Mouse (Mus musculus) macrophage (primary cell): ENCODE measurements around the gene AC153137.1. TPM values are rescaled to one million over a fixed set of nuclear protein-coding genes. Genes with fewer than 3 reads are reported as not detected.
"Not testable (repeated sequence)": the region's sequence is repeated elsewhere in the genome, so short reads cannot be mapped to it uniquely, and the experiment has no call there.

Experiments used
- H3K27ac ChIP-seq: fragments of 350-480 bp; formaldehyde crosslinking; 2 replicates; pipeline ENCODE4 v1.9.0; 2021
- H3K36me3 ChIP-seq: fragments of 350-480 bp; formaldehyde crosslinking; 2 replicates; pipeline ENCODE4 v1.9.0; 2021; ENCODE audit errors: inconsistent target
- H3K4me3 ChIP-seq: fragments of 350-480 bp; formaldehyde crosslinking; 2 replicates; pipeline ENCODE4 v1.9.0; 2021; ENCODE audit errors: inconsistent target
- H3K79me2 ChIP-seq: fragments of 350-480 bp; formaldehyde crosslinking; 2 replicates; pipeline ENCODE4 v1.9.0; 2021; ENCODE audit errors: inconsistent target
- WGBS: methylation state at CpG from one replicate; pipeline ENCODE4 v1.1.7; 2026; ENCODE audit warnings: inconsistent platforms; ENCODE audit not compliant: missing documents; 5-methylcytosine and 5-hydroxymethylcytosine counted together
- polyA plus RNA-seq: library from polyadenylated mRNA; stranded (reverse); fragments of 250-400 nt; gene quantifications from 3 replicates; pipeline ENCODE4 v1.2.4, GENCODE M21; 2018; ENCODE audit warnings: inconsistent platforms
- total RNA-seq, 78 experiments: library from RNA; depleted of rRNA; stranded (reverse); fragments of 250-400 nt; gene quantifications; 1 replicate in 9 of 78; 2 replicates in 24 of 78; 3 replicates in 43 of 78; 4 replicates in 2 of 78; pipeline ENCODE4 v1.2.4; 2018; ENCODE audit warnings: inconsistent platforms in 56 of 78

Gene AC153137.1
- not detected for total RNA-seq (2018; cell fraction: chromatin; rRNA removed)
- not detected for total RNA-seq (2018; cell fraction: cytosol; rRNA removed)
- not detected for total RNA-seq (2018; cell fraction: nucleus; rRNA removed)
- not detected in 3 replicates for polyA plus RNA-seq

DNA sequence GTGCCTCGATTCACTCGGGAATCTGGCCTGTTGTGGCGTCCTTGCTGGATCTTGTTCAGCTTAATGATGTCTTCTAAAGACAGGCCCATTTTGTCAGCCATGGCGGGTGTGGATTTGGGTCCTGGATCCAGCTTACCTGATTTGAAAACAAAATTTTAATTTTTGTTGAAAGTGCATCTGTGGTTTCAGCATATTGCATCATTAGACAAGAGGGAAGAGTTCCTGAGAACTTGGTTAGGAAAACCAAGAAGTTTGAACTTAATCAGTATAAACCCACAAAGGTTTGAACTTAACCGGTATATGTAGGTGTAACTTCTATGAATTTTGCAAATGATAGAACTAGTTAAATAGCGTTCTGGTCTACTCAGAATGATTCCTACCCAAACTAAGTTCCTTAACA is at the start of gene AC153137.1:
AC153137.1 (minus strand) TSS at position 101 of the 400 bp plus-strand sequence.
- H3K79me2 ChIP-seq, H3K4me3 ChIP-seq, H3K27ac ChIP-seq, H3K36me3 ChIP-seq: not testable (repeated sequence)
- WGBS: 92% methylated on average over 5 of the region's 6 CpGs

DNA sequence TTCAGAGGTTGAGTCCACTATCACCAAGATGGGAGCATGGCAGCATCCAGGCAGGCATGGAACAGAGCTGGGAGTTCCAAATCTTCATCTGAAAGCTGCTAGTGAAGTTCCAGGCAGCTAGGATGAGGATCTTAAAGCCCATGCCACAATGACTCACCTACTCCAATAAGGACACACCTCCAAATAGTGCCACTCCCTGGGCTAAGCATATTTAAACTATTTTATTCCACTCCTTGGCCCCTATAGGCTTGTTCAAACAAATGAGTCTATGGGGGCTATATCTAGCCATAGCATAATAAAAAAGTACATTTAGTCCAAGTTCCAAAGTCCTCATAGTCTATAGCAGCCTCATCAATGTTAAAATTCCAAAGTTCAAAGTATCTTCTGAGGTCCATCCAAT is 45.4 kb upstream of the AC153137.1 start:
- Histone ChIP-seq H3K36me3 (no peaks in the 10 kb centered on the region), H3K27ac (no peak overlapping the region), H3K79me2 (no peaks in the 10 kb centered on the region), H3K4me3 (no peak overlapping the region)

DNA sequence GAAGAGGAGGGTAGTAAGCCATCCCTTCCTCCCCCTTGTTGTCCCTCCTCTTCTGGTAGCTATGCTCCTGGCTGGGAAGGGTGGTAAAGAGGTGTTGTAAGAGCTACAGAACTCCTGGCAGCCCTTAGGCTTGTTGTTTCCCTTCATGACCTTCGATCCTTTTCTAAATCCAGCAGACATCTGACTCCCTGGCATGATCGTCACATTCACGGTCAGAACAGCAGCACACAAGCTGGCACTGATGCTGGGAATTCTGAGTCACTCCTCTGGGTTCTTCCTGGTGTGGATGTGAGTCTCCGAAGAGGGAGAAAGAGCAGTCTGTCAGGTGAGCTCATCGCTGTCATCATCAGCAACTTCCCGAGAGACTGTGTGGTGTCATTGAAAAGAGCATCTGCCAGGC is 41.5 kb upstream of the AC153137.1 start:
- WGBS: 91% methylated on average over 6 of the region's 6 CpGs
- Histone ChIP-seq H3K36me3 (no peaks in the 10 kb centered on the region), H3K4me3 (no peak overlapping the region), H3K79me2 (no peaks in the 10 kb centered on the region), H3K27ac (no peak overlapping the region)

DNA sequence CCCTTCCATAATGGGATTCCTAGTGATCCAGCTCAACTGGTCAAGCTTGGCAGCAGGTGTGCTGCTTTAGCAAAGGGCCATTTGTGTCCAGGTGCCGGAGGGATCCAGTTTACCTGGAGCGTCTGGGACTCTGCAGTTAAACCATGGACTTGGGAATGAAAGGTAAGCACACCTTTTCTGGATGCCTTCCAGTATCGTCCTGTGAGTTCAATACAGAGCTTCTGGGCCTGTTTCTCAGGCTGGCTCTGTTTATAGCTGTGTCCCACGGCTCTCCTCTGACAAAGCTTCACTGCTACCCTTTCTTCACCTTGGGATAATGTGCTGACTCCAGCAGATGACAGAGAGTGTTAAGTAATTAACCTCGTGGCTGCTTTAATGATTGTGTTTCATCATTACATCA is 39.6 kb upstream of the AC153137.1 start:
- no peaks in the 10 kb centered on the region for H3K79me2 ChIP-seq
- no peaks in the 10 kb centered on the region for H3K36me3 ChIP-seq
- H3K27ac ChIP-seq: no peak overlapping the region
- H3K4me3 ChIP-seq: no peak overlapping the region
- 88% methylated on average over 5 of the region's 5 CpGs for WGBS

DNA sequence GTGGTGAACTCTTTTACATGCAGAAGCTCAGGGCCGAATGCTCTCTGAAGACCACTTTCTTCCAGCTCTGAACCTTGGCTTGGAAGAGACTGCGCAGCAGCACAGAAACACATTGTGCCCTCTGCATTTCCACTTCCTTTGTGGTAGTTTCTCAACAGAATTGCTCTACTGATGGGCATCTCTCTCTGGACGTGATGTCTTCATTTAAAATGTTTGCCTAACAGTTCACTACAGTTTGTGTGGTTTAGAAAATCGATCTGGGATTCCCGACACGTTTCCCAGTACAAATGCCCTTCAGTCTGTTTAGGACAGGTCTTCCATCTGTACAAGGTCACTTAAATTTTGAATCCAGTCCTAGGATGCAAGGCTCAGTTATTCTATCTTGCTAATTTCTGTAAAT is 38.3 kb upstream of the AC153137.1 start:
- 84% methylated on average over 6 of the region's 6 CpGs for WGBS
- H3K79me2 ChIP-seq: no peaks in the 10 kb centered on the region
- no peak overlapping the region for H3K4me3 ChIP-seq
- no peak overlapping the region for H3K27ac ChIP-seq
- H3K36me3 ChIP-seq: no peaks in the 10 kb centered on the region

DNA sequence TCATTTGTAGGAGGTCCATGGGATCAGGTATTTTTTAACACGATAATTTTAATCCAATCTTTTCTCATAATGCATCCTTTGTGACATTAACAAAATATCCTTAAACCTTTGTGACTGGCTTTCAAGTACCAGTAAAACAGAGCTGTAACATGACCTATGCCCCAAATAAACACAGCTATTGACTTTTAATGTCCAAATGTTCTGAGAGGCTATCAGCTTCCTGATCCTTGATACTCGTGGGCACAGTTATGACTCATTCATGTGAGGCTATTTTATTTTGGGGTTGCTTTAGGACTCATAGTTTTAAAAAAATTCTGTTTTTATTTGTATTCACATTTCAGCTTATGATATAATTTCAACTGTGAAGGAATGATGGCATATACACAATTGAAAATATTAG is 37.5 kb upstream of the AC153137.1 start:
- Histone ChIP-seq H3K36me3 (no peaks in the 10 kb centered on the region), H3K27ac (no peak overlapping the region), H3K4me3 (no peak overlapping the region), H3K79me2 (no peaks in the 10 kb centered on the region)
- 72% methylated on average over 2 of the region's 2 CpGs for WGBS

DNA sequence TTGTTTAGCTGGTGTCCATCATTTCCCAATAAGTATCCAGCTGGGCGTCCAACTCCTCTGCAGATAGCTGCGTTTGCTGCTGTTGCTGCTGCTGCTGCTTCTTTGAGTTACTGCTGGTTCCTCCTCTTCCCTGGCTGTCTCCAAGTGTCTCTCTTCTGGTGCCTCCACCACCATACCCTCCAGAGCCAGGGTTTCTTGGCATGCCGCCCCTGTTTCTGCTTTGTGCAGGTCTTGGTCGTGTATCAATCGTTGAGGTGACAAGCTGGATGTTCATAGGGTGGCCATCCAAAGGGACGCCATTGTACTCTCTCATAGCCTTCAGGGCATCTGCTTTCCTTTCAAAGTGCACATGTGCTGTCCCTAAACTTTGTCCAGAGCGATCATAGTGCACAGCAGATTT is 529 bp downstream of the AC153137.1 start:
- H3K27ac ChIP-seq, H3K36me3 ChIP-seq, H3K79me2 ChIP-seq, H3K4me3 ChIP-seq: not testable (repeated sequence)
- 89% methylated on average over 5 of the region's 7 CpGs for WGBS

DNA sequence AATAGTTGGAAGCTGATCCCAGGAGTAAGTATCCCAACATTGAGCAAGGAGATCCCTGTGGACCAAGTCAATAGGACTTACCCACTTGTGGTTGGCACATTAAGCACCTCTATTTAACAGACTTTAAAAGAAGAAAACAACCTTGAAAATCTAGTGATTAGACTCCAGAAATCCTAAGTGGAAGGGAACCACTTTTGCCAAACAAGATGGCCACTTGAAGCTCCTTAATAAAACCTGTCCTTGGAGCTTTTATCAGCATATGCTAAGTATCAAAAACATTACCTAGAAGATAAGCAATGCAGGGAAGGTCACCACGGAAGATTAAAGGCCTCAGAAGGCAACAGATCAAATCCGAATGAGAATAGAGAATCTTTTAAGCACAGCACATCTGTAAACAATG is 26.0 kb downstream of the AC153137.1 start:
- 100% methylated on average over 2 of the region's 2 CpGs for WGBS
- peaks cover 21% of the 10 kb centered on the region for H3K79me2 ChIP-seq
- no peak overlapping the region for H3K27ac ChIP-seq

DNA sequence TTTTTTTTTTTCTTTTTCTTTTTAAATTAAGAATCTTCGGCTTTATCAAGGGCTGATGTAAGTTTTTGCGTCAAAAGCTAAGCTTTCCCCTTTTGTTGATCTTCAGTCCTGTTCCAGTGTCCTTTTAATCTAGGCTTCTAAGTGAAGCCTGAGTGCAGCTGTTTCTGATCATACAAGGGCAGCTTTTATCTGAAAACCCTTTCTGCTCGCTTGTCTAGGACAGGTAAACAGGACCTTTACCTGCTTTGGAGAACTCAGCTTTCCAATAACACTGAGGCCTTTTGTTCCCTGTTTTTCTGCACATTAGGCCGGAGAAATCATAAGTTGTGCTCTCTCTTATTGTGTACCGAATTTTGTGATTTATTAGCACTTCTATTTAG is 27.3 kb downstream of the AC153137.1 start:
- H3K36me3 ChIP-seq: peaks cover 3% of the 10 kb centered on the region; the same call in 1 of the 2 replicates
- WGBS: 19% methylated on average over 5 of the region's 5 CpGs
- H3K79me2 ChIP-seq: peaks cover 32% of the 10 kb centered on the region
- peak overlapping the region; percentile 30 for H3K4me3 ChIP-seq
- peak overlapping the region; percentile 79 for H3K27ac ChIP-seq

More for the DNA sequence above, 26.0 kb downstream of the AC153137.1 start:
- H3K36me3 ChIP-seq: no peaks in the 10 kb centered on the region
- H3K4me3 ChIP-seq: no peak overlapping the region

DNA sequence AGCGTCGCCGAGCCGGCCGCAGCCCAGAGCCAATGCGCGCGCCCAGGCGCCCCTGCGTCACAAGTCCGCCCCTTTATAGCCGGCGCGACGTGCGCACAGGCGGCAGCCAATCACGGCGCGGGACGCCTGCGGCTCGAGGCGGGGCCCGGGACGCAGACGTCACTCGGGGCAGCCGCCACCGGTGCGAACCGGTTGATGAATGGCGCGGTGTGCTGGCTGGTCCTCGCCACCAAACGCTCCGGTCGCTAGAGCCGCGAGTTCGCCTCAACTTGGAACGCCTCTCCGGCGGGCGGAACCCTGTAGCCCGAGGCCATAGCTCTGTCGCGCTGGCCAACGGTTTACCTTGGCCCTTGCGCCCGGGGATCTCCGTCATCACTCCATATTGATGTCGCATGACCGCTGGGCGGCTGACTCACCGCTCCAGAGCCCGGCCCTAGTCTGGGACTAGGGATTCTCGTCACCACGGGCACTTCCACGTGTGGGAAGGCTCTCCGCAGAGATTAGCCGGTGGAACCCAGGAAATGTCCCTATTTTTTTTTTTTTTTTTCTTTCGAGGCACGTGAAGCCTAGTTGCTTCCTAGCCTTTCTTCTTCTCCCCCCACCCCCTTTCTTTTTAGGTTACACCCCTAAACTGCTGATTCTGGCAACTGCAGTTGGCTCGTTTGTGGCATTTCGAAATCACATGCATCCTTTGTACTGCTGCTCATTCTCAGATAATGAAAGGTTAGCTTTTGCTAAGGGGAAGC is 27.9 kb downstream of the AC153137.1 start:
- peak overlapping the region; percentile 79 for H3K27ac ChIP-seq
- peaks cover 9% of the 10 kb centered on the region; the same call in 1 of the 2 replicates for H3K36me3 ChIP-seq
- peaks cover 38% of the 10 kb centered on the region for H3K79me2 ChIP-seq
- H3K4me3 ChIP-seq: peak overlapping the region; percentile 30
- under 1% methylated on average over 53 of the region's 66 CpGs for WGBS

DNA sequence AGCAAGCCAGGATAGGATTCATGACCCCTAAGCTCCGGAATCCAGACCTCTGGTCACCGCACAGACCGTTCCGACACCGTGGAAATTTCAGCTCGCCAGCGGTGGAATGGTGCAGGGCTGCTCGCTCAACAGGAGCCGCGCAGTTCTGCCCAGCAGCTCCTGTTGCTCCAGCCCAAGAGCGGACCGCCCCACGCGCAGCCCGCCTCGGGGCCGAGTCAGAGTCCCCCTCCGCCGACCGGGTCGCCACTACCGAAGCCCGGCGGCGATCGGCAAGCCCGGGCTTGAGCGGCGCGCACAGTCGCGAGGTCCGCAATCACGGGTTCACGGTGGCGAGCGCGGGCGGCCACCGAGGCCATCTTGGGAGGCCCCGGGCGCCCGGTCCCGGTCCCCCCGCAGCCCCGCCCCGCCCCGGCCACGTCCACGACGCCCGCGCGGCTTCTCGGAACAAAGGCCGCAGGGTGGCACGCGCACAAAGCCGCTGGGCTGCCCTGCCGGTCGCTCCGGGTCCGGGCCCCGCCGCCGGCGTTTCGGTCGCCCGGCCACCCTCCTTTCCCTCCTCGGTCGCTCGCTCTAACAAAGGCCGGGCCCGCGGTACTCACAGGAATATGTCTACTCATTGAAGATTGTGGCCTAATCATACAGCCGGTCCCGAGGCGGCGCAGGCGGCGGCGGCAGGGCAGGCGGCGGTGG is 28.7 kb downstream of the AC153137.1 start:
- Histone ChIP-seq H3K79me2 (peaks cover 45% of the 10 kb centered on the region), H3K27ac (peak overlapping the region; percentile 71), H3K4me3 (peak overlapping the region; percentile 85), H3K36me3 (peaks cover 16% of the 10 kb centered on the region)
- 1% methylated on average over 64 of the region's 85 CpGs for WGBS

DNA sequence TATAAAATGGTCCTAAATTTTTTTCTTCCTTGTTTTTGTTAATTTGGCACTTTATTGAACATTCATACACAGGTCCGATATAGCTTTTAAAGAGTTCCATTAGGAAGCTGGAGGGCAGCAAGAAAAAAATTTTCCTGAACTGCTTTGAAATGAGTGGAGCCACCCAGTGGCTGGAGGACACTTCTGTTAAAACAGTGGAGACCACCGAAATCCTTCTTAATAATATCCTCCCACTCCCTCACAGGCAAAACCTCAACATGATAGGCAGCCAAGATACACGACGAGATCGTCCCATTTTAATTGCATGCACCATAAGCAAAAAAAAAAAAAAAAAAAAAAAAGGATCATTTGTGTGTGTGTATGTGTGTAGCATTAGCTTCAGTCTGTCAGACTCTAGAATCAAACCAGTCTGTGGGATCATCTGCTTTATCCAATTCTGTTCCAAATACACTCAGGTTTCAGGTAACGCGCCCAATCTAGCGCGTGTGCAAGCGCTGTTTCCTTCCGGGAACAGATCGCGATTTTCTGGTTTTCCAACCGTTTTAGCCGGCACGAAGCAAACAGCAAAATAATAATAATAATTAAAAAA is 29.3 kb downstream of the AC153137.1 start:
- peak overlapping the region; percentile 85 for H3K4me3 ChIP-seq
- H3K79me2 ChIP-seq: peaks cover 47% of the 10 kb centered on the region
- WGBS: 0% methylated on average over 16 of the region's 16 CpGs

DNA sequence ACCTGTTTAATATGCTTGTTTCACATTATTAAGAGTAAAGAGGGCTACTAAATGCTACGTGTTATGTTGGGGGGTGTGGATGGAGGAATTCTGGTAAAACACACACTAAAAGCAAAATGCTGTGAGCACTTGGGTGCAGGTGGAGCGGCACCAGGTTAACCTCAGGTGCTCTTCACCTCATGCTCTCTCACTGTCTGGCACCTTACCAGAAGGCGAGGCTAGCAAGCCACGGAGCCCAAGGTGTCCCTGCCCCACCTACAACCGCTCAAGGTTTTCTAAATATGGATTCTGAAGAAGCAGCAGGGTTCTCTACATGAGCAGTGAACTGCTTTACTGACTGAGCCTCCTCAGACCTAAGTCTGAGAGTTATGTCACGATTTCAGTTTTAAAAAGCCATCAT is 32.6 kb downstream of the AC153137.1 start:
- 89% methylated on average over 6 of the region's 6 CpGs for WGBS
- Histone ChIP-seq H3K36me3 (peaks cover 26% of the 10 kb centered on the region), H3K4me3 (no peak overlapping the region), H3K79me2 (peaks cover 47% of the 10 kb centered on the region), H3K27ac (no peak overlapping the region)

More for the DNA sequence above, 29.3 kb downstream of the AC153137.1 start:
- peaks cover 23% of the 10 kb centered on the region for H3K36me3 ChIP-seq
- H3K27ac ChIP-seq: peak overlapping the region; percentile 71

DNA sequence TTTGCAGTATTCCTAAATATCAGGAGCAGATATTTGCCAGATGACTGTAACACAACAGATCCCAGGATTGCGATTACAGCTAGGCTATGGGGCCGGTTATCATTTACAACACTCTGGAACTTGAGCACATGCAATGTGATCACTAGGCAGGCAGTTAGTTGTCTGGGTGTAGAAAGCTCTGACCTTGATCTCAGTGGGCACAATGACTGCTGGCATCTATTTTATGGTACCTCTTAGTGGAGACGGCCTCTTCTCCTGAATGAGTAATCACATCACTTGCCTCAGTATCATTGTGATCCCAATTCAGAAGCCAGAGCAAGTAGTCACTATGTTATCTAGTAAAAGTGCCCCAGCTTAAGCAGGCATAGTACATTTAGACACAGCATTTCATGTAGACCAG is 37.2 kb downstream of the AC153137.1 start:
- WGBS: 95% methylated on average over 3 of the region's 3 CpGs

DNA sequence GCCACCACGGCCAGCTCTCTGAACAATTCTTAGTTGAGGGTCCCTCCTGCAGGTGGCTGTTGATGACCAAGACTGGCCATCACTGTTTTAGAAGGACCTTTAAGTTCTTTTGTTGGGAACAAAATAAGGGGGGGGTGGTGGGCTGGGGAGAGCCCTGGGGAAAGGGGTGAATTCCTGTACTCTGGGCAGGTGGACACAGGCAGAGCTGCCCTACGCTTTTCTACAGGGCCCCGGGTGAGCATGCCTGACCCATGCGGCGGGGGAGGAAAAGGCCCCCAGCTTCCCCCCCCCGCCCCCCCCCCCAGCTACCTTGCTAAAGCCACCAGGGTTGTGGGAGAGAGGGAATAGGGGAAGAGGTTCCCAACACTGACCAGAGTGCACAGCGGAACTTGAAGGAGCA is 39.4 kb downstream of the AC153137.1 start:
- no peaks in the 10 kb centered on the region for H3K79me2 ChIP-seq
- 92% methylated on average over 5 of the region's 7 CpGs for WGBS
- peaks cover 3% of the 10 kb centered on the region for H3K36me3 ChIP-seq
- H3K27ac ChIP-seq: no peak overlapping the region
- no peak overlapping the region for H3K4me3 ChIP-seq

More for the DNA sequence above, 37.2 kb downstream of the AC153137.1 start:
- peaks cover 24% of the 10 kb centered on the region for H3K36me3 ChIP-seq
- peaks cover 16% of the 10 kb centered on the region for H3K79me2 ChIP-seq
- no peak overlapping the region for H3K27ac ChIP-seq
- no peak overlapping the region for H3K4me3 ChIP-seq
